Mouse (Mus musculus) midbrain, embryonic 11.5 days (tissue): ENCODE data around the gene Mmp2. TPM values are rescaled to one million over a fixed set of nuclear protein-coding genes. Genes with fewer than 3 reads are reported as not detected.

Experiments
- ATAC-seq: fragments of 200-750 bp; cut with Nextera tagmentation; 2 replicates; pipeline ENCODE4 v1.8.0; 2017; ENCODE audit warnings: moderate TSS enrichment, moderate library complexity; ENCODE audit not compliant: low FRiP score
- DNase-seq: peaks from one replicate; pipeline ENCODE4 v3.0.0; 2015; ENCODE audit warnings: low spot score; ENCODE audit errors: missing footprints
- H3K27ac ChIP-seq: fragments of 300-500 bp; sonication (generic); 2 replicates; pipeline ENCODE4 v1.5.1; 2014; ENCODE audit warnings: low read depth, low read length
- H3K27me3 ChIP-seq: fragments of 300-500 bp; sonication (generic); 2 replicates; pipeline ENCODE4 v1.6.1; 2014; ENCODE audit warnings: mild to moderate bottlenecking, low read length, moderate library complexity, mixed read lengths; ENCODE audit not compliant: control insufficient read depth, insufficient read depth
- H3K36me3 ChIP-seq: fragments of 300-500 bp; sonication (generic); 2 replicates; pipeline ENCODE4 v1.6.1; 2014; ENCODE audit warnings: mild to moderate bottlenecking, low read length, moderate library complexity, mixed read lengths; ENCODE audit not compliant: control insufficient read depth, insufficient read depth
- H3K4me1 ChIP-seq: fragments of 300-500 bp; sonication (generic); 2 replicates; pipeline ENCODE4 v1.6.1; 2014; ENCODE audit warnings: low read length; ENCODE audit not compliant: control insufficient read depth, insufficient read depth
- H3K4me2 ChIP-seq: fragments of 300-500 bp; sonication (generic); 2 replicates; pipeline ENCODE4 v1.6.1; 2014; ENCODE audit warnings: mild to moderate bottlenecking, moderate library complexity
- H3K4me3 ChIP-seq: fragments of 300-500 bp; sonication (generic); 2 replicates; pipeline ENCODE4 v1.5.1; 2014; ENCODE audit warnings: low read depth, low read length
- H3K9ac ChIP-seq: fragments of 300-500 bp; sonication (generic); 2 replicates; pipeline ENCODE4 v1.6.1; 2014; ENCODE audit warnings: low read length
- H3K9me3 ChIP-seq: fragments of 300-500 bp; sonication (generic); 2 replicates; pipeline ENCODE4 v1.6.1; 2016; ENCODE audit warnings: low read length; ENCODE audit not compliant: control insufficient read depth
- WGBS: fragments of 180-500 bp; shearing (Covaris S2); extraction: QIAGEN DNeasy Blood & Tissue Kit; methylation state at CpG from one replicate; pipeline ENCODE4 v1.1.7; 2014; 5-methylcytosine and 5-hydroxymethylcytosine counted together
- polyA plus RNA-seq: library from polyadenylated mRNA; unstranded; fragments of >200 nt; fragmentation: Nextera tagmentation; extraction: Ambion mirVana; gene quantifications from 2 replicates; pipeline ENCODE4 v1.2.1, GENCODE M21; 2014

Mmp2 gene
- polyA plus RNA-seq, 1 experiment from 2014 or later = 51.3 TPM

- Histone ChIP-seq H3K4me3 (no peak overlapping the region), H3K4me1 (0 out of 2 replicates have a peak, but pooled peaks cover 2% of the 10 kb centered on the region), H3K27me3 (no peaks in the 10 kb centered on the region; the same call in 1 of the 2 replicates), H3K9me3 (no peaks in the 10 kb centered on the region), H3K36me3 (no peaks in the 10 kb centered on the region), H3K27ac (no peak overlapping the region), H3K4me2 (no peak overlapping the region), H3K9ac (no peak overlapping the region)
- WGBS = 80% methylated on average over 4 of the region's 4 CpGs
- ATAC-seq (no peak), DNase-seq (no peak)
These were observed 23.1 kb downstream of the Mmp2 start for GRCm38 (mm10) chr8:92850239-92850638.

GRCm38 (mm10) chr8:92851381-92851780, 24.3 kb downstream of the Mmp2 start:
- H3K9me3 ChIP-seq = peaks cover 3% of the 10 kb centered on the region; the same call in 1 of the 2 replicates
- ATAC-seq = no peak
- no peak overlapping the region for H3K27ac ChIP-seq
- H3K9ac ChIP-seq = no peak overlapping the region
- no peak overlapping the region for H3K4me2 ChIP-seq
- 77% methylated on average over 3 of the region's 3 CpGs for WGBS
- DNase-seq = no peak
- H3K36me3 ChIP-seq = no peaks in the 10 kb centered on the region
- 0 out of 2 replicates have a peak, but pooled peaks cover 2% of the 10 kb centered on the region for H3K4me1 ChIP-seq
- H3K4me3 ChIP-seq = no peak overlapping the region
- H3K27me3 ChIP-seq = peaks cover 5% of the 10 kb centered on the region

GRCm38 (mm10) chr8:92853188-92853983, 26.3 kb downstream of the Mmp2 start:
- WGBS = 73% methylated on average over 18 of the region's 18 CpGs
- Histone ChIP-seq H3K4me2 (no peak overlapping the region), H3K27ac (no peak overlapping the region), H3K4me1 (0 out of 2 replicates have a peak, but pooled peaks cover 2% of the 10 kb centered on the region), H3K27me3 (peaks cover 5% of the 10 kb centered on the region), H3K9ac (no peak overlapping the region), H3K36me3 (no peaks in the 10 kb centered on the region), H3K9me3 (peaks cover 6% of the 10 kb centered on the region; the same call in 1 of the 2 replicates), H3K4me3 (no peak overlapping the region)
- ATAC-seq (no peak), DNase-seq (no peak)

- Histone ChIP-seq H3K27me3 (peaks cover 5% of the 10 kb centered on the region), H3K9me3 (peaks cover 6% of the 10 kb centered on the region; the same call in 1 of the 2 replicates), H3K4me1 (0 out of 2 replicates have a peak, but pooled peaks cover 2% of the 10 kb centered on the region), H3K9ac (no peak overlapping the region), H3K36me3 (no peaks in the 10 kb centered on the region), H3K4me3 (no peak overlapping the region), H3K4me2 (peak overlapping the region; percentile 71), H3K27ac (no peak overlapping the region)
- ATAC-seq (no peak), DNase-seq (no peak)
- 72% methylated on average over 3 of the region's 3 CpGs for WGBS
These were observed 27.6 kb downstream of the Mmp2 start for GRCm38 (mm10) chr8:92854673-92855072.

- peak within 1 kb of the TSS; percentile 48 for H3K4me3 ChIP-seq
- no peak within 1 kb of the TSS for H3K27ac ChIP-seq
- H3K9me3 ChIP-seq = peaks cover 6% of the 10 kb centered on the region; the same call in 1 of the 2 replicates
These were observed 28.2 kb downstream of the Mmp2 start, which contains the start of gene Lpcat2 for GRCm38 (mm10) chr8:92855171-92855894. TSS of gene Lpcat2 (plus strand) at chr8:92855339.

GRCm38 (mm10) chr8:92856273-92856986, 29.3 kb downstream of the Mmp2 start:
- Histone ChIP-seq H3K4me2 (no peak overlapping the region; the same call in 1 of the 2 replicates), H3K27ac (no peak overlapping the region), H3K27me3 (peaks cover 5% of the 10 kb centered on the region), H3K36me3 (no peaks in the 10 kb centered on the region), H3K4me1 (0 out of 2 replicates have a peak, but pooled peaks cover 2% of the 10 kb centered on the region), H3K4me3 (no peak overlapping the region), H3K9me3 (peaks cover 6% of the 10 kb centered on the region; the same call in 1 of the 2 replicates), H3K9ac (no peak overlapping the region)
- ATAC-seq (no peak), DNase-seq (no peak)
- WGBS = 88% methylated on average over 7 of the region's 7 CpGs

More at GRCm38 (mm10) chr8:92855171-92855894, 28.2 kb downstream of the Mmp2 start, which contains the start of gene Lpcat2:
- H3K9ac ChIP-seq = peak within 1 kb of the TSS; percentile 73
- no peaks in the 10 kb centered on the region for H3K36me3 ChIP-seq
- peaks cover 5% of the 10 kb centered on the region for H3K27me3 ChIP-seq
- peak within 1 kb of the TSS; percentile 71 for H3K4me2 ChIP-seq
- ATAC-seq = peak; percentile 80
- 0 out of 2 replicates have a peak, but pooled peaks cover 2% of the 10 kb centered on the region for H3K4me1 ChIP-seq
- peak; percentile 97 for DNase-seq
- WGBS = 1% methylated on average over 50 of the region's 50 CpGs

- Histone ChIP-seq H3K4me2 (no peak overlapping the region), H3K9me3 (peaks cover 6% of the 10 kb centered on the region; the same call in 1 of the 2 replicates), H3K27me3 (peaks cover 5% of the 10 kb centered on the region), H3K36me3 (no peaks in the 10 kb centered on the region), H3K4me3 (no peak overlapping the region), H3K4me1 (0 out of 2 replicates have a peak, but pooled peaks cover 2% of the 10 kb centered on the region), H3K9ac (no peak overlapping the region), H3K27ac (no peak overlapping the region)
- DNase-seq = no peak
- 89% methylated on average over 14 of the region's 14 CpGs for WGBS
- no peak for ATAC-seq
These were observed 31.5 kb downstream of the Mmp2 start for GRCm38 (mm10) chr8:92858475-92859182.

- H3K36me3 ChIP-seq = no peaks in the 10 kb centered on the region
- H3K4me1 ChIP-seq = no peaks in the 10 kb centered on the region
- 88% methylated on average over 1 of the region's 1 CpGs for WGBS
- no peaks in the 10 kb centered on the region for H3K9me3 ChIP-seq
- no peak overlapping the region for H3K4me3 ChIP-seq
- no peak overlapping the region for H3K9ac ChIP-seq
- no peak for DNase-seq
- H3K27me3 ChIP-seq = no peaks in the 10 kb centered on the region
- ATAC-seq = no peak
- no peak overlapping the region for H3K27ac ChIP-seq
- no peak overlapping the region for H3K4me2 ChIP-seq
These were observed 34.9 kb downstream of the Mmp2 start for GRCm38 (mm10) chr8:92861977-92862376.
